Mouse (Mus musculus): ENCODE data around the gene Tnfaip8l3.

The Tnfaip8l3 gene

DNA sequence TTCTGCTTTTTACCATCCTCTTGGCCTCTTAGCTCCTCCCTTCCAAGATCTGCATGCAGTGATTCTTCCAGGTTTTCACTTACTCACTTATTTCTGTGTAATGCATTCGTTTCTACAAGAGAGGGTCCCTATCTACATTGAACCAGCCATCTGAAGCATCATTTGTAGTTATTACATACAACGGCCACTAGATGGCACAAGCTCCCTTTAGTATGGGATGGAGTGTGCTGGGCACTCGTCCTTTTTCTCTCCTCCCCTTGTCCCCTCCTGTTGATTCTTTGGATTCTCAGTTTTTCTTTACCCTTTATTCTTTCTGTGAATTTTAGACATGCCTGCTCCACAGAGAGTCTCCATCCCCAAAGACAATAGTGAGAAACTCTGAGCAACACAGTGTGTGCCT is 77.3 kb downstream of the Tnfaip8l3 start:
- peak; percentile 56 for DNase-seq (ENCODE audit: low read depth, low spot score)

DNA sequence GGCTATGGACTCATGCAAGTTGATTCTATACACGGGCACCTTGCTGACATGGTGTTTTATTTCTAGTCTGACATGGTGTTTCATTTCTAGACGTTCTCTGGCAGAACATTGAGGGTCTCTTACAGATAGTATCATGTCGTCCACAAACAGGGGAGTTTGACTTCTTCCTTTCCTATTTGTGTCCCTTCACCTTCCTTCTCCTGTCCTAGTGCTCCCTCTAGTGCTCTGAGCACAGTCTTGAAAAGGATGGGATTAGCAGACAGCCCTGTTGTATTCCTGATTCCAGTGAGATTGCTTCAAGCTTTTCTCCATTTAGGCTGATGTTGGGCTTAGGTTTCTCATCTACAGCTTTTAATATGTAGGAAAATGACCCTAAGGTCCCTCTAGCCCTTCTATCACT is 81.2 kb downstream of the Tnfaip8l3 start:
- DNase-seq (ENCODE audit: low read depth, low spot score), result no peak

DNA sequence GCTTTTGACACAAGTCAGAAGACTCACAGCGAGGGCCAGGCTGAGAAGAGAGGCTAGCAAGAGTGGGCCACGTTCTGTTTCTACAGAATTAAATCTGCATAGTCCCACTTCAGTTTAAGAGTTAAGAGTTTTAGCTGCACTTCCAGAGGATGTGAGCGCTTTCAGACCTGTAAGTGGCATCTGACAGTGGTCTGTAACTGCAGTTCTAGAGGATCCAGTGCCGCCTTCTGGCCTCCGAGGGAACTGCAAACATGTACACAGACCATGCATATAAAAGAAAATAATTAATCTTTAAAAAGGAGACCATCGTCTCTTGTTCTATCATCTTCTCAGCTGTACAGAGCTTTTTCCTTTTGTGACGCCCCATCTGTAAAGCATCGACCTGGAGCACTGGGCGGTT is 83.3 kb downstream of the Tnfaip8l3 start:
- DNase-seq (ENCODE audit: low read depth, low spot score), result peak; percentile 36

DNA sequence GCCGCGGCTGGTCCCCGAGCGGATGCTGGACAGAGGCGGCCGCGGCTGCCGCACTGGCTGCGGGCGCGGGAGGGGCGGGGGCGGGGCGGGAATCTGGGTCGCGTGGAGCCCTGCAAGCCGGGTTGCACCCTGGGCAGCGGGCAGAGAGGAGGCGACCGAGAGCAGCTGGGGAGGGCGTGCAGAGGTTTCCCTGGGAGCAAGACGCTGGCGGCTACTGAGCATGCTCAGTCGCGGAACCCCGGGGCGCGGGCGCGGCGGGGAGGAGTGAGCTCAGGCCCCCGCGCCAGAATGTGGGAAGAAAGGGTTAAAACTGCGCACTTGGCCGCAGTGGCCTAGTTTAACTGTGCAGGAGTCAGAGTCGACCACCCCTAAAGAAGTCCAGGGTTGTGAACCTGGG is 93.1 kb downstream of the Tnfaip8l3 start, which contains the start of gene Elmod1:
Elmod1 (minus strand) TSS at position 180 of the 397 bp plus-strand sequence.
- DNase-seq (ENCODE audit: low read depth, low spot score), result peak; percentile 37

DNA sequence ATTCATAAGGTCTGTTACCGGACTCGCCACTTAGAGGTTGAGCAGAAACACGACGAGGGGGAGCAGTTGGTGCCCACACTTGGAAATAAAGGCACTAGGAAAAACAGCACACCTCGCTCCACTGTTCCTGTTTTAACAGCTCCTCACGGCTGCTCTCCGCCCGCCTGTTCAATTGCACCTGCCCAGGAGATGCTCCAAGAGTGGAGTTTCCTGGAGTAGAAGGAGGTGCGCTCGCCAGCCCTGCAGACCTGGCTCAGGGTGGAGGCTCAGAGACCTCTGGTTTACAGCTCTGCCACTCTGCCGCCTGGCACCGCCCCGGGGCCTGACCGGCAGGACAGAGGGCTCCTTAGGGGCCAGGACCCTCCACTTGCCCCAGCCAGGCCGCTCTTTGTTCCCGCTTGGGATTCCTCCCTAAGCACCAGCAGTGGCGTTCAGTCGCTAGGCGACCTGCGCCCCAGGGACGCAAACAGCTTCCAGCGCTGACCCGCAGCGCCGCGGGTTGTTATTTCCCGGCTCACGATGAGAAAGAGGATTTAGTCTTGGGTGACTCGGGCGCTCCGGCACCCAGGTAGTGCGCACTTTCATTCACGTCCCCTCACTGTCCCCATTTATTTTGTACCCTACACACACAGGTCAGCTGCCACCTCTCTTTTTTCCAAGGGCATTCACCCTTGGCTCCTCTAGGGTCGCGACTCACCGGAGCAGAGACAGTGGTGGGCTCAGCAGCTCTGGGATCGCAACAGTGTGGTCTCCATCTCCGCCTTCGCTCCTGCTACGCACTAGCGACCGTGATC is 93.7 kb downstream of the Tnfaip8l3 start:
- peak; percentile 23 for DNase-seq (ENCODE audit: low read depth, low spot score)

DNA sequence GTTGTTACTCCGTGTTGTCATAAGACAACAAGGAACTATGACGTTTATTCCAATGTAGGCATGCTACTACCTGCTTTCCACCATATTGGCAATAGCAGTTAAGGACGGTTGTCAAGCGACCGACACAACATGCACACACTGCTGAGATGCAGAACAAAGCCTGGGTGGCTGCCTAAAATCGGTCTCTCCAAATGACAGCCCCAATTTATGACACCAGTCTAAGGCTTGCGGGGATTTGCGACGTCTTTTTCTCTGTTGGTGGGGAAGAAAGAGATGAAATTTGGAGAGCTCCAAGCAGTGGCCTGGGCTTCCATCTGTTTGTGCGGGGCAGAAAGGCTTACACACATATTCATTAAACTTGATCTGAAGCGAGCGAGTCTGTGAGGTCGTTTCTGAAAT is 94.3 kb downstream of the Tnfaip8l3 start:
- DNase-seq (ENCODE audit: low read depth, low spot score), result no peak

Data from embryo, embryonic 11.5 days (tissue).